Mouse (Mus musculus) CH12.LX (cell line): ENCODE measurements around the gene Zfp46. TPM values are rescaled to one million over a fixed set of nuclear protein-coding genes. Genes with fewer than 3 reads are reported as not detected.

ENCODE experiments used
- DNase-seq: peaks from one replicate; pipeline ENCODE4 v3.0.0-alpha.2; 2013; ENCODE audit errors: extremely low read depth
- H3K27ac ChIP-seq: 2 replicates; pipeline ENCODE4 v1.5.1; 2012; ENCODE audit warnings: low read depth, mild to moderate bottlenecking, control low read depth, moderate library complexity; ENCODE audit not compliant: insufficient read depth
- H3K27me3 ChIP-seq: replicated peaks from 2 replicates; pipeline ENCODE3; 2012; ENCODE audit warnings: inconsistent platforms
- H3K36me3 ChIP-seq, 2 experiments: replicated peaks in 1 of 2; 2 replicates each; pipeline versions ENCODE3 to v1.6.1; 2012; ENCODE audit warnings: inconsistent platforms in 1 of 2, low read length in 1 of 2, mild to moderate bottlenecking in 1 of 2, mixed read lengths in 1 of 2, moderate library complexity in 1 of 2; ENCODE audit not compliant: control insufficient read depth in 1 of 2, insufficient read depth in 1 of 2
- H3K4me1 ChIP-seq, 2 experiments: 2 replicates each; pipeline ENCODE4 v1.6.1; 2012; ENCODE audit warnings: inconsistent platforms in 1 of 2, moderate library complexity in 1 of 2; ENCODE audit not compliant: insufficient read depth in 2 of 2, control insufficient read depth in 1 of 2
- H3K4me2 ChIP-seq: 2 replicates; pipeline ENCODE4 v1.6.1; 2012; ENCODE audit warnings: low read depth, mild to moderate bottlenecking, control low read depth; ENCODE audit not compliant: poor library complexity, insufficient read depth, severe bottlenecking
- H3K4me3 ChIP-seq, 3 experiments: fragments of 150-350 bp in 1 of 3; sonication (generic) in 1 of 3; replicated peaks in 1 of 3; 2 replicates each; pipeline versions ENCODE3 to v1.5.1; 2011 to 2012; ENCODE audit warnings: low read depth in 2 of 3, low read length in 2 of 3, mild to moderate bottlenecking in 2 of 3, moderate library complexity in 2 of 3, control low read depth in 1 of 3, improper control_type of control experiment in 1 of 3, inconsistent platforms in 1 of 3, mixed read lengths in 1 of 3; ENCODE audit not compliant: poor library complexity in 1 of 3
- H3K79me2 ChIP-seq: replicated peaks from 2 replicates; pipeline ENCODE4 v1.6.1; 2012; ENCODE audit warnings: mild to moderate bottlenecking, moderate library complexity; ENCODE audit not compliant: control insufficient read depth, poor library complexity, insufficient read depth, severe bottlenecking; ENCODE audit errors: extremely low read depth
- H3K9ac ChIP-seq: 2 replicates; pipeline ENCODE4 v1.6.1; 2012; ENCODE audit warnings: low read depth, mild to moderate bottlenecking, control low read depth, moderate library complexity; ENCODE audit not compliant: insufficient read depth
- H3K9me3 ChIP-seq: replicated peaks from 2 replicates; pipeline ENCODE3; 2012; ENCODE audit warnings: low read length, inconsistent platforms, mixed read lengths
- CHD1 ChIP-seq: IDR thresholded peaks from 2 replicates; pipeline ENCODE4 v1.6.1; 2012; ENCODE audit warnings: low read depth, low read length, improper control_type of control experiment, inconsistent platforms
- E2F4 ChIP-seq: IDR thresholded peaks from 2 replicates; pipeline ENCODE4 v1.6.1; 2011; ENCODE audit warnings: low read depth, low read length, improper control_type of control experiment; ENCODE audit not compliant: insufficient replicate concordance
- EP300 ChIP-seq: IDR thresholded peaks from 2 replicates; pipeline ENCODE4 v1.6.1; 2011; ENCODE audit warnings: low read length, improper control_type of control experiment
- GABPA ChIP-seq: IDR thresholded peaks from 2 replicates; pipeline ENCODE4 v1.6.1; 2012; ENCODE audit warnings: low read depth, low read length, improper control_type of control experiment, inconsistent platforms; ENCODE audit not compliant: insufficient replicate concordance
- JUND ChIP-seq: conservative IDR thresholded peaks from 2 replicates; pipeline ENCODE4 v1.6.1; 2011; ENCODE audit warnings: low read depth, low read length, improper control_type of control experiment
- MAFK ChIP-seq: IDR thresholded peaks from 2 replicates; pipeline ENCODE4 v1.6.1; 2011; ENCODE audit warnings: low read length, improper control_type of control experiment; ENCODE audit not compliant: insufficient replicate concordance
- MAX ChIP-seq: IDR thresholded peaks from 2 replicates; pipeline ENCODE4 v1.6.1; 2011; ENCODE audit warnings: low read length, improper control_type of control experiment
- MEF2A ChIP-seq: IDR thresholded peaks from 2 replicates; pipeline ENCODE4 v1.6.1; 2014; ENCODE audit warnings: low read depth, mild to moderate bottlenecking, inconsistent platforms, low read length, improper control_type of control experiment, borderline replicate concordance
- MXI1 ChIP-seq: IDR thresholded peaks from 2 replicates; pipeline ENCODE4 v1.6.1; 2011; ENCODE audit warnings: mild to moderate bottlenecking, low read depth, low read length, improper control_type of control experiment
- POLR2A ChIP-seq: IDR thresholded peaks from 2 replicates; pipeline ENCODE4 v1.6.1; 2011; ENCODE audit warnings: low read depth, mild to moderate bottlenecking, improper control_type of control experiment, low read length
- POLR2AphosphoS2 ChIP-seq: IDR thresholded peaks from 2 replicates; pipeline ENCODE4 v1.6.1; 2011; ENCODE audit warnings: low read depth, low read length, improper control_type of control experiment
- RCOR1 ChIP-seq: conservative IDR thresholded peaks from 2 replicates; pipeline ENCODE4 v1.6.1; 2012; ENCODE audit warnings: low read depth, mild to moderate bottlenecking, inconsistent platforms, low read length, improper control_type of control experiment
- SIN3A ChIP-seq: IDR thresholded peaks from 2 replicates; pipeline ENCODE4 v1.6.1; 2012; ENCODE audit warnings: low read length, improper control_type of control experiment, inconsistent platforms
- SMC3 ChIP-seq: IDR thresholded peaks from 2 replicates; pipeline ENCODE4 v1.6.1; 2011; ENCODE audit warnings: low read depth, low read length, improper control_type of control experiment
- TBP ChIP-seq: conservative IDR thresholded peaks from 2 replicates; pipeline ENCODE4 v1.6.1; 2011; ENCODE audit warnings: low read depth, low read length, improper control_type of control experiment
- UBTF ChIP-seq: IDR thresholded peaks from 2 replicates; pipeline ENCODE4 v1.6.1; 2012; ENCODE audit warnings: low read depth, mild to moderate bottlenecking, inconsistent platforms, low read length, improper control_type of control experiment, moderate library complexity
- USF1 ChIP-seq: IDR thresholded peaks from 2 replicates; pipeline ENCODE4 v1.6.1; 2014; ENCODE audit warnings: low read depth, mild to moderate bottlenecking, inconsistent platforms, low read length, improper control_type of control experiment
- USF2 ChIP-seq: conservative IDR thresholded peaks from 2 replicates; pipeline ENCODE4 v1.6.1; 2011; ENCODE audit warnings: low read depth, low read length, improper control_type of control experiment
- ZC3H11A ChIP-seq: IDR thresholded peaks from 2 replicates; pipeline ENCODE4 v1.6.1; 2012; ENCODE audit warnings: low read depth, mild to moderate bottlenecking, inconsistent platforms, low read length, improper control_type of control experiment
- ZKSCAN1 ChIP-seq: IDR thresholded peaks from 2 replicates; pipeline ENCODE4 v1.6.1; 2012; ENCODE audit warnings: low read depth, inconsistent platforms, low read length, improper control_type of control experiment, borderline replicate concordance
- ZNF384 ChIP-seq: IDR thresholded peaks from 2 replicates; pipeline ENCODE4 v1.6.1; 2012; ENCODE audit warnings: low read depth, low read length, improper control_type of control experiment, inconsistent platforms
- dilution Hi-C: fragments of 300-500 bp; cut with MboI; formaldehyde crosslinking; loops from 2 replicates; pipeline ENCODE4 v1.14.3; 2020; ENCODE audit warnings: low sequenced_read_pairs; ENCODE audit not compliant: extremely low pct_unique_long_range_greater_than_20kb, extremely low pct_ligation_motif_present
- in situ Hi-C: fragments of 300-500 bp; cut with MboI; formaldehyde crosslinking; loops from 3 replicates; pipeline ENCODE4 v1.14.3; 2019; ENCODE audit warnings: low sequenced_read_pairs, low pct_ligation_motif_present, low pct_unique_long_range_greater_than_20kb, mixed read lengths
- polyA plus RNA-seq: library from polyadenylated mRNA; unstranded; fragments of >175 nt; gene quantifications from 2 replicates; pipeline ENCODE4 v1.2.1, GENCODE M21; 2012; ENCODE audit warnings: low read depth; ENCODE audit not compliant: insufficient read length
- total RNA-seq, 2 experiments: library from RNA; depleted of rRNA; stranded (reverse); fragments of 300-350 nt in 1 of 2; fragments of >200 nt in 1 of 2; gene quantifications; 2 replicates each; pipeline ENCODE4 v1.2.3; 2012 to 2014

Gene Zfp46
- total and polyA plus RNA-seq, 3 experiments = 2.8 to 7.2 (median 4.1) TPM

GRCm38 (mm10) chr4:136266716-136267343 lies 17.7 kb upstream of the Zfp46 start:
- no peak overlapping the region for H3K27ac ChIP-seq
- dilution Hi-C loops (no loop called here), in situ Hi-C loops (no loop called here)
- H3K79me2 ChIP-seq = no peaks in the 10 kb centered on the region
- no peak for TF ChIP-seq CHD1
- TF ChIP-seq SMC3 = no peak
- TF ChIP-seq UBTF = no peak
- no peak for TF ChIP-seq MAX
- no peak for TF ChIP-seq USF2
- no peak for TF ChIP-seq TBP
- TF ChIP-seq RCOR1 = no peak
- TF ChIP-seq E2F4 = no peak
- no peak for TF ChIP-seq MAFK
- TF ChIP-seq MXI1 = no peak
- no peak for TF ChIP-seq MEF2A
- no peak for TF ChIP-seq POLR2A
- TF ChIP-seq SIN3A = no peak
- TF ChIP-seq USF1 = no peak
- TF ChIP-seq POLR2AphosphoS2 = no peak
- TF ChIP-seq ZC3H11A = no peak
- TF ChIP-seq EP300 = no peak
- TF ChIP-seq ZNF384 = no peak
- no peak for TF ChIP-seq ZKSCAN1
- no peak for TF ChIP-seq JUND
- H3K27me3 ChIP-seq = peaks cover 37% of the 10 kb centered on the region
- no peaks in the 10 kb centered on the region for H3K36me3 ChIP-seq
- no peak for DNase-seq
- peaks cover 12 to 23% of the 10 kb centered on the region in 2 experiments for H3K4me1 ChIP-seq
- H3K4me2 ChIP-seq = no peak overlapping the region
- H3K9me3 ChIP-seq = no peaks in the 10 kb centered on the region
- no peak overlapping the region for H3K9ac ChIP-seq
- no peak overlapping the region for H3K4me3 ChIP-seq

GRCm38 (mm10) chr4:136268912-136269311 lies 15.6 kb upstream of the Zfp46 start:
- dilution Hi-C loops = no loop called here
- in situ Hi-C loops = no loop called here
- H3K4me1 ChIP-seq = peaks cover 0 to 5% of the 10 kb centered on the region in 2 experiments; a peak in 2 of 4 replicates
- DNase-seq = no peak
- H3K4me3 ChIP-seq = no peak overlapping the region
- H3K27me3 ChIP-seq = peaks cover 46% of the 10 kb centered on the region
- peaks cover 13% of the 10 kb centered on the region for H3K9me3 ChIP-seq
- H3K36me3 ChIP-seq = no peaks in the 10 kb centered on the region
- no peak for TF ChIP-seq GABPA
- no peak for TF ChIP-seq USF2
- H3K27ac ChIP-seq = no peak overlapping the region
- no peak overlapping the region for H3K4me2 ChIP-seq
- no peaks in the 10 kb centered on the region for H3K79me2 ChIP-seq
- H3K9ac ChIP-seq = no peak overlapping the region
